Mouse (Mus musculus): ENCODE data around the gene Olfr414. TPM values are rescaled to one million over a fixed set of nuclear protein-coding genes. Genes with fewer than 3 reads are reported as not detected.

Olfr414 gene
- polyA plus RNA-seq, 1 experiment from 2014 or later, result not detected

Other genes with a start within 250 kb of the Olfr414 start
- not detected in 2 replicates for gene Olfr419, start 172.0 kb upstream of the Olfr414 start, polyA plus RNA-seq (2015; fragmentation: Nextera tagmentation; extraction: Ambion mirVana)
- not detected in 2 replicates for gene Mptx1, start 93.5 kb upstream of the Olfr414 start, polyA plus RNA-seq (2015; fragmentation: Nextera tagmentation; extraction: Ambion mirVana)
- gene Olfr417, start 58.9 kb upstream of the Olfr414 start, polyA plus RNA-seq (2015; fragmentation: Nextera tagmentation; extraction: Ambion mirVana), result not detected in 2 replicates
- not detected in 2 replicates for gene Olfr248, start 33.0 kb upstream of the Olfr414 start, polyA plus RNA-seq (2015; fragmentation: Nextera tagmentation; extraction: Ambion mirVana)
- not detected in 2 replicates for gene Olfr220, start 18.0 kb downstream of the Olfr414 start, polyA plus RNA-seq (2015; fragmentation: Nextera tagmentation; extraction: Ambion mirVana)
- 7.1 and 7.3 TPM in 2 replicates for gene Fmn2, start 77.8 kb downstream of the Olfr414 start, polyA plus RNA-seq (2015; fragmentation: Nextera tagmentation; extraction: Ambion mirVana)